Mouse (Mus musculus): ENCODE measurements around the gene Tktl2. TPM values are rescaled to one million over a fixed set of nuclear protein-coding genes. Genes with fewer than 3 reads are reported as not detected.

The Tktl2 gene
- not detected in 2 replicates for polyA plus RNA-seq (2012)

DNA sequence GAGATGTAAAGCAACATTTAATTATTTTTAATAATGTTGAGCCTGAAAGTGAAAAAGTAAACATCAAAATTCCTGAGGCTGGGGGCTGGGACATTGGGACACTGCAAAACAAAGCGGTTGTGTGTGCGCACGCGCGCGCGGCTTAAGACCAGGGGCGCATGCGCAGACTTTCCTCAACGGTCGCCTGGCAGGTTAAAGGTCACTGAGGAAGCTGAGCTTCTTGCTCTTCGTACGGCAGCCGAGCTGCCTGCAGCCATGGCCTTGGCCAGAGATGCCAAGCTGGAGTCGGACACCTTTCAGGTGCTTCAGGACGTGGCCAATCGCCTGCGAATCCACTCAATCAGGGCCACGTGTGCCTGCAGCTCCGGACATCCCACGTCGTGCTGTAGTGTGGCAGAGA lies at the start of gene Tktl2:
Gene Tktl2, plus strand, starts transcription at position 220 of the 400 bp plus-strand sequence.
- Histone ChIP-seq H3K4me3 (replicated peaks) (no peak within 1 kb of the TSS), H3K4me1 (ENCODE audit: control insufficient read depth) (no peaks in the 10 kb centered on the region), H3K9me3 (ENCODE audit: control insufficient read depth, low read length) (peaks cover 18% of the 10 kb centered on the region), H3K36me3 (ENCODE audit: control insufficient read depth) (no peaks in the 10 kb centered on the region), H3K27me3 (ENCODE audit: control insufficient read depth) (no peaks in the 10 kb centered on the region)
- TF ChIP-seq TAL1 (IDR thresholded peaks at IDR 0.05; ENCODE audit: low read length): no peak
- TF ChIP-seq GATA1 (IDR thresholded peaks at IDR 0.05; ENCODE audit: low read length): no peak

DNA sequence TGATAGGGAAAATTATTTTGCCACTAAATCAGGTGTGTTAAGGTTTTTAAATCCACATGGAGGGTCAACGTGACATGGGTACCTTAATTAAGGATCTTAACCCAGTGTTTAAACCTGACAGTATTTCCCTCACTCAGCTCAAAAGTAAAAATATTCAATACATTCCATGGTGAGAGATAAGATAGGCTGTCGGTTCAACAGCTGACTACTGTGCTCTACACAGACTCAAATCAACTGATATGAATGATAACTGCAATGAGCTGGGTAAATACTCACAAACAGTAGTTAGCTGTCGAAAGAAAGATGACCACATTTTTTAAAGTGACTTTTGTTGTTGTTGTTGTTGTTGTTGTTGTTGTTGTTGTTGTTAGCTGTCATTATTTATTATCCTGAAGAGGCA lies 41.7 kb upstream of the Tktl2 start:
- TF ChIP-seq TAL1 (IDR thresholded peaks at IDR 0.05; ENCODE audit: low read length) (no peak), GATA1 (IDR thresholded peaks at IDR 0.05; ENCODE audit: low read length) (no peak)
- Histone ChIP-seq H3K4me1 (ENCODE audit: control insufficient read depth) (no peaks in the 10 kb centered on the region), H3K27me3 (ENCODE audit: control insufficient read depth) (no peaks in the 10 kb centered on the region), H3K9me3 (ENCODE audit: control insufficient read depth, low read length) (no peaks in the 10 kb centered on the region), H3K4me3 (replicated peaks) (no peak overlapping the region), H3K36me3 (ENCODE audit: control insufficient read depth) (no peaks in the 10 kb centered on the region)

DNA sequence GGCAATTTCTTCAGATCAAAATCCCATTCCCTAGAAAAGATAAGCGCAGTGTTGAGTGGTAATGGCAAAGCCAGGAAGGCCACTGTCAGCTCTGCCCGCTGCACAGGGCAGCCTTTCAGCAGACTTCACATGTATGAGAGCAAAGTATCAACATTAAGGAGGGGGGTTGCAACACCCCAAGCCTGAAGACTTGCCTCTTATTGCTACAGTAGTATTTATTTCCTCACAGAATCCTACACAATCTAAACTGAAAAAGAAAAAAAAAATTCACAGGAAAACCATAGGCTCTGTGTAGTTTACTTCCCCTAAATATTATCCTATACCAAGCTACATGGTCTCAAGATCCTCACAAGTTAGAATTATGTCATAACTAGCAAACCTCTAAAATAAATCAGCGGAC lies 34.7 kb upstream of the Tktl2 start:
- H3K4me1 ChIP-seq (ENCODE audit: control insufficient read depth): no peaks in the 10 kb centered on the region
- no peaks in the 10 kb centered on the region for H3K27me3 ChIP-seq (ENCODE audit: control insufficient read depth)
- H3K4me3 ChIP-seq (replicated peaks): no peak overlapping the region
- TF ChIP-seq TAL1 (IDR thresholded peaks at IDR 0.05; ENCODE audit: low read length) (no peak), GATA1 (IDR thresholded peaks at IDR 0.05; ENCODE audit: low read length) (no peak)
- peaks cover 53% of the 10 kb centered on the region for H3K36me3 ChIP-seq (ENCODE audit: control insufficient read depth)
- H3K9me3 ChIP-seq (ENCODE audit: control insufficient read depth, low read length): no peaks in the 10 kb centered on the region

DNA sequence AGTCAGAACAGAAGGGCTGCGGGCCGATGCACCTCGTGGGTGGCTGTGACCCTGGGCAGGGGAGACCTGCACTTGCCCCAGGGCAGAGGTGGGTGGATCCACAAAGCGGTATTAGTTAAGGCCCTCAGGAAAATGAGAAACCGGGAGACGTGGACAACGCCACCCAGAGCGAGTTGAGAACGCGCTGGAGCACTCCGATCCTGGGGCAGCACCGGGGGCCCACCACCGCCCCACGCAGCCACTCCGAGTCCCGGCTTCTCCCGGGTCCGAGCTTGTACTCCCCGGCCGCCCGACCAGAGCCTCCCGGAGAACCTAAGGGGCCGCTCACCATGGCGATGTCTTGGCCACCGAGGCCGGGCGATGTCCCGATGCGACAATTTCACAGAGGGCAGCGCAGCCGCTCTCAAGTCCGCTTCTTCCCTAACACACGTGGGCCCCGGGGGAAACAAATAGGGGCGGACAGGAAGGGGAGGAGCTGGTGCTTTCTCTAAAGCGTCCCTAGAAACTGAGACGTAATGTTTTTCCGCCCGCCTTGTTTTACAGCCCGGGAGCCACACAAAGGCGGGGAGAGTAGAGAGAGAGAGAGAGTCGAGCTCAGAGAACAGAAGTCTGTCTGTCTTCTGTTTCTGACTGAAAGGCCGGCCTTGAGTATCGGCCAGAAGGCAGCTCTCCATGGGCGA lies 25.3 kb upstream of the Tktl2 start, which contains the start of gene Tma16:
Gene Tma16, minus strand, starts transcription at position 447 of the 680 bp plus-strand sequence.
- H3K4me1 ChIP-seq (ENCODE audit: control insufficient read depth): peaks cover 13% of the 10 kb centered on the region
- H3K4me3 ChIP-seq (replicated peaks): peak within 1 kb of the TSS; percentile 83
- no peaks in the 10 kb centered on the region for H3K9me3 ChIP-seq (ENCODE audit: control insufficient read depth, low read length)
- TF ChIP-seq GATA1 (IDR thresholded peaks at IDR 0.05; ENCODE audit: low read length) (no peak), TAL1 (IDR thresholded peaks at IDR 0.05; ENCODE audit: low read length) (no peak)
- peaks cover 16% of the 10 kb centered on the region for H3K36me3 ChIP-seq (ENCODE audit: control insufficient read depth)
- H3K27me3 ChIP-seq (ENCODE audit: control insufficient read depth): no peaks in the 10 kb centered on the region

DNA sequence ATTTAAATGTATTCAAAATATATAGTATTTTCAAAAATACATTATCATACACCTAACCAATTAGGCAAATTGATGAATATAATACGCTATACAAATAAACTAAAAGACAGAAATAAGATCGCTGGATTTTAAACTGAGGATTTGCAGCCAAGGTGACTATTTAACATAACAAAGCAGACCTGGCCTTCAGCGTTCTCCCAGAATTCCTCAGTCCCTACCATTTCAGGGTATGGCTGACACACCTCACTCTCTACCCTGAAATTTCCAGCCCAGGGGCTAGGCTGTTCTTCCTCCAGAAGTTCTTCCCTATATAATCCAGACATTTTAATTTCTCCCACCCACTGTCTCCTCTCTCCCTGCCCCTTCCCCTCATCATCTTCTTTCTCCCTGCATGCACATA lies 23.0 kb upstream of the Tktl2 start:
- Histone ChIP-seq H3K9me3 (ENCODE audit: control insufficient read depth, low read length) (no peaks in the 10 kb centered on the region), H3K4me1 (ENCODE audit: control insufficient read depth) (peaks cover 13% of the 10 kb centered on the region), H3K4me3 (replicated peaks) (no peak overlapping the region), H3K27me3 (ENCODE audit: control insufficient read depth) (no peaks in the 10 kb centered on the region), H3K36me3 (ENCODE audit: control insufficient read depth) (no peaks in the 10 kb centered on the region; the same call in 1 of the 2 replicates)
- TF ChIP-seq GATA1 (IDR thresholded peaks at IDR 0.05; ENCODE audit: low read length) (no peak), TAL1 (IDR thresholded peaks at IDR 0.05; ENCODE audit: low read length) (no peak)

DNA sequence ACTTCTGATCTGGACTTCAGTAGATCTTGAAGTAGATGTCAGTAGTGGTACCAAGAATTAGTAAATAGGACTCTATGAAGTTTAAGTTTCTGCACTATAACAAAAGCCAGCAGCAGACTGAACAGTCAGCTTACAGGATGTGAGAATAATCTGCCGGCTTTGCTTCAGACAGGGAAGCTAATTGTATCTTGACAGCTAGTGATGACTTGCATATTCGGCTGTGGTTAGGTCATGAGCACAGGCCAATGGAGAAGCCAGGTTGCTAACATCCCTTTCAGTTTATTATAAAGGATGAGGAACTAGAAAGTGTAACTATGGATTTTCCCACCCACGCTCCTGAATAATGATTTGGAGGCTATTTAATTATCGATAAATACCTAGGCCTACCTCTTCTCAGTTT lies 20.9 kb upstream of the Tktl2 start:
- Histone ChIP-seq H3K27me3 (ENCODE audit: control insufficient read depth) (no peaks in the 10 kb centered on the region), H3K4me3 (replicated peaks) (no peak overlapping the region), H3K36me3 (ENCODE audit: control insufficient read depth) (no peaks in the 10 kb centered on the region), H3K9me3 (ENCODE audit: control insufficient read depth, low read length) (no peaks in the 10 kb centered on the region), H3K4me1 (ENCODE audit: control insufficient read depth) (peaks cover 8% of the 10 kb centered on the region)
- TF ChIP-seq TAL1 (IDR thresholded peaks at IDR 0.05; ENCODE audit: low read length) (no peak), GATA1 (IDR thresholded peaks at IDR 0.05; ENCODE audit: low read length) (no peak)

DNA sequence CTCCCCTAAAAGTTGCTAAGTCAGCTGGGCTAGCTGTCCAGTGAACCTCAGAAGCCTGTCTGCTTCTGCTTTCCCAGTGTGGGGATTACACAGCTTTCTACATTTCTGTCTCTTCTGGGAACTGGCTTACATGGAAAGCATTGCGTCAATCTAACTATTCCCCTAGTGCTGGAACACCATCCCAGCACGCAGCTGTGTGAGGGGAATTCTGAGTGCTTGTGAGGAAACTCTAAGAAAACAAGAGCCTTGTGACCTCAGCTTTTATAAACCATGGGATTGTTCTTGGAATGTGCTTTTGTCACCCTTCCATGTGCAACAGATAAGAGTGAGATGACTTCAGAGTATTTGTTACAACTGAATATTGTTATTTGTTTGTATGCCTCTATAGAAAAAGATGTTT lies 17.1 kb upstream of the Tktl2 start:
- no peaks in the 10 kb centered on the region for H3K4me1 ChIP-seq (ENCODE audit: control insufficient read depth)
- TF ChIP-seq GATA1 (IDR thresholded peaks at IDR 0.05; ENCODE audit: low read length): no peak
- H3K36me3 ChIP-seq (ENCODE audit: control insufficient read depth): no peaks in the 10 kb centered on the region
- H3K9me3 ChIP-seq (ENCODE audit: control insufficient read depth, low read length): no peaks in the 10 kb centered on the region
- no peaks in the 10 kb centered on the region for H3K27me3 ChIP-seq (ENCODE audit: control insufficient read depth)
- no peak overlapping the region for H3K4me3 ChIP-seq (replicated peaks)

DNA sequence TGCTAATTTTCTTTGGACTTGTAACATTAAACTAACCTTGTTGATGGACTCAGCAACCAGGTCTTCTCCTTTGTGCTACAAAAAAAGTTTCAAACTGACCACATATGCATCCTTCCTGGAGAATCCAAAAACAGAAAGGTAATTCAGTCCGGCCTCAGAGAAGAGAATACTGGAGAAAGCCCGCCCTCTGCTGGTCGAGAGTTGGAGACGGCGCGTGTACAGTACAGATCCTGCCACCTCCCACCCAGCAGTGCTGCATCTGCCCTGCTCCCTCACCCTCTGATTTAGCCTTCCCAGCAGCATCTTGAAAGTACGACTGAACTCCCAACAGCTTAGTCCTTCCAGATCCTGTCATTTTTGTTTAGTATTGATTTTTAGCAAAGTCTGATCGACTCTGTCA lies 15.8 kb upstream of the Tktl2 start:
- H3K4me1 ChIP-seq (ENCODE audit: control insufficient read depth): no peaks in the 10 kb centered on the region
- H3K4me3 ChIP-seq (replicated peaks): no peak overlapping the region
- TF ChIP-seq TAL1 (IDR thresholded peaks at IDR 0.05; ENCODE audit: low read length) (no peak), GATA1 (IDR thresholded peaks at IDR 0.05; ENCODE audit: low read length) (no peak)
- no peaks in the 10 kb centered on the region for H3K27me3 ChIP-seq (ENCODE audit: control insufficient read depth)
- H3K9me3 ChIP-seq (ENCODE audit: control insufficient read depth, low read length): no peaks in the 10 kb centered on the region
- no peaks in the 10 kb centered on the region for H3K36me3 ChIP-seq (ENCODE audit: control insufficient read depth)

DNA sequence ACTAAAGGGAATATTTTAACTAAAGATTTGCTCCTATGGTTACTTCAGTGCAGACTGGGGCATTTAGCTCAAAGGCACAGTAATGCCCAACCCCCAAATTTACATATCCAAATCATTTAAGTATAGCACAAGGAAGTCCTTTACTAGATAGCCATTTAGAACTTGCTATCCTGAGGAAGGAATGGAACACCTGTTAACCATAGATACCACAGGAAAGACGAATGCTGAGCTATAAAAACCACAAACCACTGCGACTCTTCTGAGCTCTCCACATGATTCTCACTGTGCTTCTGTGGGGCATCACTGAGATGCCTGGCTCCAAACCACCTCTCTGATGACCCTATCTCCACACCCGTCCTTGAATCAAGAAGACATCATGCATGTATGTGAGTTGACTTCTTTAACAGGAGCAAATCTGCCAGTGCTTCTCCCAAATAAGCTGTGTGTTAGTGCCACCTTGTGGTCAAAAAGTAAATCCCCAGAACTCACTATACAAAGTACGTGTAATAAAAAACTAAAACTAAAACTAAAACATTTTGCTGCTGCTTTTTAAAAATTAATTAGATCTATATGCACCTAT lies 14.5 kb upstream of the Tktl2 start:
- no peak for TF ChIP-seq GATA1 (IDR thresholded peaks at IDR 0.05; ENCODE audit: low read length)
- Histone ChIP-seq H3K36me3 (ENCODE audit: control insufficient read depth) (no peaks in the 10 kb centered on the region), H3K27me3 (ENCODE audit: control insufficient read depth) (no peaks in the 10 kb centered on the region), H3K4me1 (ENCODE audit: control insufficient read depth) (no peaks in the 10 kb centered on the region), H3K4me3 (replicated peaks) (no peak overlapping the region), H3K9me3 (ENCODE audit: control insufficient read depth, low read length) (no peaks in the 10 kb centered on the region)
